Mouse (Mus musculus): ENCODE data around the gene Pcca. TPM values are rescaled to one million over a fixed set of nuclear protein-coding genes. Genes with fewer than 3 reads are reported as not detected.

The Pcca gene
- polyA plus RNA-seq, 1 experiment, result 4.8 TPM

DNA sequence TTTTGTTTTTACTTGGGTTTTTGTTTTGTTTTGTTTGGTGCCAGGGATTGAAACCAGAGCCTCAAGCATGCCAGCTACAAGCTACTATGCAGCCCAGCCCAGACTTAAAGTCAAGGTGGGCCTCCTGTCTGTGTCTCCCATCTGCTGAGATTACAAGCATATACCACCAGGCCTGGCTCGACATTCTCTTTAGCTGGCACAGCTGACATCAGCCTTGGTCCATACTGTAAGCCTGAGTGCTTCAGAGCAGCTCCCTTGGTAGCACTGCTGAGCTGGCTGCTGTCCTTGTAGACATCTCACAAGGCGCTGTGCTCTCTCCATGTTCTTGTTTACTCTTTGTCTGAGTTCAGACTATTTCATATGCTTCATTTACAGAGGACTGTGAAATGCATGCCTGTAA is 302.9 kb downstream of the Pcca start:
- no peak overlapping the region for H3K27ac ChIP-seq (ENCODE audit: insufficient read depth, low read length)
- DNase-seq (ENCODE audit: low read depth in 1 of 2, low spot score in 2 of 2), result no peak
- no peak for TF ChIP-seq POLR2A (IDR thresholded peaks at IDR 0.05; ENCODE audit: low read depth, low read length)
- TF ChIP-seq CTCF (IDR thresholded peaks at IDR 0.05; ENCODE audit: extremely low read depth, insufficient read depth, insufficient read length, insufficient replicate concordance), result no peak
- no peaks in the 10 kb centered on the region for H3K4me1 ChIP-seq (ENCODE audit: control insufficient read depth, insufficient read depth, insufficient read length)
- H3K36me3 ChIP-seq (ENCODE audit: control insufficient read depth, insufficient read depth, low read length), result no peaks in the 10 kb centered on the region
- no peaks in the 10 kb centered on the region for H3K27me3 ChIP-seq (ENCODE audit: control insufficient read depth, insufficient read depth, low read length)
- H3K4me3 ChIP-seq (ENCODE audit: extremely low read depth, insufficient read depth, insufficient read length), result no peak overlapping the region
- 76% methylated on average over 2 of the region's 2 CpGs for WGBS

DNA sequence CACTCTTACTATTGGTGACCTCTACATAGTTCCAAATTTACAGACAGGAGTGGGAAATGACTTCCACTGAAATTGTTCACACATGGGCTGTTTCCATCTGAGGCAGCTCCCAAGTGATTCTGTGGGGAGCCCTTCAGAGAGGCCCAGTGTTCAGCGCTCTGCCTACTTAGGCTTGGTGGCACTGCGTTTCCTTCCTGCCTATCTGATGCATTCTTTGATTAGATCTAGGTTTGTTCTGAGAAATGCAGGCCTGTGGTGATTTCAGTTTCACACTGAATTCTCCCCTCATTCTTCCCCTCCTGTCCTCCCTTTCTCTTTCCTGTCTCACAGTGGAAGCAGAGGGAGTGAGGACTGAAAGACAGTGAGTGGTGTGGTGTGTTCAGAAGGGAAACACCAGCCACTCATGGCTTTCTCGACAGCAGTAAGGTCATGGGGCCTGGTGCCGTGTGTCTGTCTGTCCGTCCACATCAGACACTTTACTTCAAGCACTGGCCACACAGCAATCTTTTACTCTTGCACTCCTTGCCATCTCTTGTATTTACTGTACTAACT is 318.5 kb downstream of the Pcca start:
- Histone ChIP-seq H3K27ac (ENCODE audit: insufficient read depth, low read length) (peak overlapping the region; percentile 75), H3K4me3 (ENCODE audit: extremely low read depth, insufficient read depth, insufficient read length) (no peak overlapping the region), H3K4me1 (ENCODE audit: control insufficient read depth, insufficient read depth, insufficient read length) (no peaks in the 10 kb centered on the region), H3K27me3 (ENCODE audit: control insufficient read depth, insufficient read depth, low read length) (no peaks in the 10 kb centered on the region), H3K36me3 (ENCODE audit: control insufficient read depth, insufficient read depth, low read length) (no peaks in the 10 kb centered on the region)
- WGBS, result 31% methylated on average over 5 of the region's 5 CpGs
- DNase-seq (ENCODE audit: low read depth in 1 of 2, low spot score in 2 of 2), result no peak
- TF ChIP-seq CTCF (IDR thresholded peaks at IDR 0.05; ENCODE audit: extremely low read depth, insufficient read depth, insufficient read length, insufficient replicate concordance), result no peak
- no peak for TF ChIP-seq POLR2A (IDR thresholded peaks at IDR 0.05; ENCODE audit: low read depth, low read length)

DNA sequence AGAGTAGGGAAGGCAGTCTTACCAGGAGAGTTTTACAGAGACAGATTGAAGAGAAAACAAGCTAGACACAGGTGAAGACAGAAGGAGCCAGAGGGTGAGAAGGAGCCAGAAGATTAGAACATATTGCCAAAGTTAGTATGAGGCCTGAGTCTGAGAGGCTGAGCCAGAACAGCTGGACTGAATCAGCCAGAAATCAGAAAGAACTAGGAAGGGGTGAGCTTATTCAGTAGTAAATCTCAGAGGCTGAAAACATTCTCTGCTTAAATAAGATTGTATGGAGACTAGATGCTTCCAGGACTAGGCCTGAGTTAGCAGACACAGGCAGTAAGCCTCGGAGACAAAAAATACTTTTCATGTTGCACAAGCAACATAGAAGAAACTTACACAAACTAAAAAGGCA is 325.7 kb downstream of the Pcca start:
- WGBS, result 97% methylated on average over 1 of the region's 1 CpGs
- Histone ChIP-seq H3K36me3 (ENCODE audit: control insufficient read depth, insufficient read depth, low read length) (no peaks in the 10 kb centered on the region), H3K27ac (ENCODE audit: insufficient read depth, low read length) (no peak overlapping the region), H3K4me3 (ENCODE audit: extremely low read depth, insufficient read depth, insufficient read length) (no peak overlapping the region), H3K4me1 (ENCODE audit: control insufficient read depth, insufficient read depth, insufficient read length) (no peaks in the 10 kb centered on the region), H3K27me3 (ENCODE audit: control insufficient read depth, insufficient read depth, low read length) (no peaks in the 10 kb centered on the region)
- no peak for DNase-seq (ENCODE audit: low read depth in 1 of 2, low spot score in 2 of 2)
- TF ChIP-seq CTCF (IDR thresholded peaks at IDR 0.05; ENCODE audit: extremely low read depth, insufficient read depth, insufficient read length, insufficient replicate concordance), result no peak
- no peak for TF ChIP-seq POLR2A (IDR thresholded peaks at IDR 0.05; ENCODE audit: low read depth, low read length)

DNA sequence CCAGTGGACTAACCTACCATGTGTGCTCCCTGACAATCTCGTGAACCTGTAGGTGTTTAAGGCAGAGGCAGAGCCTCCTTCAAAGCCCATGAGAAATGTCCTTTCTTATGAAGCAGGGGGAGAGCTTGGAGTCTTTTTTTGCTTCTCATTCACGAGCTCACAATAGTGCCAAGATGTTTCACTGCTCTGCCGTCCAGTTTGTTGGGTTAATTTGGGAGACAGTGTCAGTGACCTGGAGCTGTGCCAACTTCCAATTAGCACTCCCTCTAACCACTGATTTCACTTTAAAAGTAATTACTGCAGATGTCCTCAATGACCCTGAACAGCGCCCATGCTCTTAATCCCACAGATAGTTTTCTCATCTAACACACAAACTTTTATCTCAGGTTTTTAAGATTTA is 328.5 kb downstream of the Pcca start:
- H3K4me1 ChIP-seq (ENCODE audit: control insufficient read depth, insufficient read depth, insufficient read length), result no peaks in the 10 kb centered on the region
- no peak for TF ChIP-seq CTCF (IDR thresholded peaks at IDR 0.05; ENCODE audit: extremely low read depth, insufficient read depth, insufficient read length, insufficient replicate concordance)
- no peak for TF ChIP-seq POLR2A (IDR thresholded peaks at IDR 0.05; ENCODE audit: low read depth, low read length)
- H3K27ac ChIP-seq (ENCODE audit: insufficient read depth, low read length), result no peak overlapping the region
- WGBS, result 77% methylated on average over 4 of the region's 4 CpGs
- DNase-seq (ENCODE audit: low read depth in 1 of 2, low spot score in 2 of 2), result no peak
- no peaks in the 10 kb centered on the region for H3K36me3 ChIP-seq (ENCODE audit: control insufficient read depth, insufficient read depth, low read length)
- H3K4me3 ChIP-seq (ENCODE audit: extremely low read depth, insufficient read depth, insufficient read length), result no peak overlapping the region
- H3K27me3 ChIP-seq (ENCODE audit: control insufficient read depth, insufficient read depth, low read length), result no peaks in the 10 kb centered on the region

DNA sequence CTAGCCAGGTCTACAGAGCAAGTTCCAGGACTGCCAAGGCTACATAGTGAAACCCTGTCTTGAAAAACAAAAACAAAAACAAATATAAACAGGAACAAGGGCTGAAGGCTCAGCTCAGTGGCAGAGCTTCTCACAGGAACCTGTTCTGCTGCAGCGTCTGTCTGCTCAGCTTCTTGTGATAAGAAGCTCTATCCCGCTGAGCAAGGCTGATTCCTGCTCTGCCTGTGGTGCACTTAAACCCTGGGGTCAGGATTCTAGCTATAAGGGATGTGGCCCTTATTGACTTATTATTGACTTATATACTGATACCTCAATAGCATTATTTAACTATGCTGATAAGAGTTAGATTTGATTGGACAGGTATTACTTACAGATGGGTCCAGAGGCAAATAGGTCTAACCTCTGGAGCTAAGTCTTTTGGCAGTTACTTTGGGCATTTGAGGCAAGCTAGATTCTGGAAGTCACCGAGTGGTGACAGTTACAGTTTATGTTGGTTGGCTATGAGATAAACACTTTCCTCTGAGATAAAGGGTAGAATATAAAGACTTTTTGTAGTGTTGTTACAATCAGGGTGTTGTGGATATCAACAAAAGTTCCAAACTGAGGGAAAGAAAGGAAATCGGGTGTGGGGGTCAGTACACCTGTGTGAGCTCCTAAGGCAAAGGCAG is 331.5 kb downstream of the Pcca start:
- Histone ChIP-seq H3K4me1 (ENCODE audit: control insufficient read depth, insufficient read depth, insufficient read length) (no peaks in the 10 kb centered on the region), H3K4me3 (ENCODE audit: extremely low read depth, insufficient read depth, insufficient read length) (no peak overlapping the region), H3K27me3 (ENCODE audit: control insufficient read depth, insufficient read depth, low read length) (no peaks in the 10 kb centered on the region), H3K36me3 (ENCODE audit: control insufficient read depth, insufficient read depth, low read length) (no peaks in the 10 kb centered on the region), H3K27ac (ENCODE audit: insufficient read depth, low read length) (no peak overlapping the region)
- DNase-seq (ENCODE audit: low read depth in 1 of 2, low spot score in 2 of 2), result no peak
- WGBS, result 82% methylated on average over 4 of the region's 4 CpGs
- TF ChIP-seq CTCF (IDR thresholded peaks at IDR 0.05; ENCODE audit: extremely low read depth, insufficient read depth, insufficient read length, insufficient replicate concordance), result no peak

DNA sequence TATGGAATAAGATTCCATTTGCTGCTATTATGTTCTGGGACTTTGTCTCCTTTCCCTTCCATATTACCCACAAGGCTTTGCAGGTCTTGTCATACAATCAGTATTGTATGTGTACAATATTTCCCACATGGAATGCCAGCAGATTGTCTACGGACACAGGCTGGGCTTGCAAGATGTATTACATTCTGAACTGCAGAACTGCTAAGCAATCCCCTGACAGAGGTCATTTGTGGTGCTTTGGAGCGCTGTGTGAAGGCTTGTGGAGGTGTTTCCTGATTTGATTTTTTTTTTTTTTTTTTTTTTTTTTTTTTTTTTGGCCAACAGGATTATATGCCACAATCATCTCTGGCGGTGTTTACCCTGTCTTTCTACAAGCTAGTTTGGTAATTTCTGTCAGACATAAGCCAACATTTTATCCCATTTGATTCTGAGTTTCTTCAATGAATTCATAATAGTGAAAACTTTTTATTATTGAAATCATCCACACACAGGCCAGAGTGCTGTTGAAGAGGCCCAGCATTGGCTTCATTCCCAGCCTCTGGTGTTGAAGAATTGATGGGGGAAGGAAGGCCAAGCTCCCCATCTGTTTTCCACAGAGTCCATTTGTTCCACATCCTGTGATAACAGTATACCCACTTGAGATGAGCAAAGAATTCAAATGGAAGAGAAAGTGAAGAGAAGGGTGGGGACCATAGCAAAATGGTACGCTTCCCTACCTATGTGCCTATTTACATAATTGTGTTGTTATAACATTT is 333.6 kb downstream of the Pcca start:
- Histone ChIP-seq H3K27me3 (ENCODE audit: control insufficient read depth, insufficient read depth, low read length) (no peaks in the 10 kb centered on the region), H3K4me1 (ENCODE audit: control insufficient read depth, insufficient read depth, insufficient read length) (no peaks in the 10 kb centered on the region), H3K36me3 (ENCODE audit: control insufficient read depth, insufficient read depth, low read length) (no peaks in the 10 kb centered on the region), H3K27ac (ENCODE audit: insufficient read depth, low read length) (no peak overlapping the region), H3K4me3 (ENCODE audit: extremely low read depth, insufficient read depth, insufficient read length) (no peak overlapping the region)
- 91% methylated on average over 4 of the region's 4 CpGs for WGBS
- TF ChIP-seq CTCF (IDR thresholded peaks at IDR 0.05; ENCODE audit: extremely low read depth, insufficient read depth, insufficient read length, insufficient replicate concordance) (no peak), POLR2A (IDR thresholded peaks at IDR 0.05; ENCODE audit: low read depth, low read length) (no peak)
- no peak for DNase-seq (ENCODE audit: low read depth in 1 of 2, low spot score in 2 of 2)

DNA sequence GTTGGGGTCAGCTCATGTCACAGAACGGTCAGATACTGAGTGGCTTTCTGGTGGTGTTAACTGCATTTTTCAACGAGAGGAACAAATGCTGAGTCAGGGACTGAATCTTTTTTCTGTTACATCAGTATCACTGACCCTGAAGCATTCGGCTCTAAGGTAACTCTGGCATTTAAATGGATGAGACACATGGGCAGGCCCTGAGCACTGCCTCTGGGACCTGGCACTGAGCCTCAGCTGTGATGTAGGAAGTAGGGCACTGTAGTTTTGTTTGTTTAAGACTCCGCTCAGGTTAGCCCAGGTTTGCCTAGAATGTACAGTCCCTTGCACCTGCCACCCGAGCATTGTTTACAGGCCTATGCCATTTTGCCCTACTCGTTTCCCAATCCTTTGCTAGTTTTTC is 335.7 kb downstream of the Pcca start:
- H3K4me1 ChIP-seq (ENCODE audit: control insufficient read depth, insufficient read depth, insufficient read length), result no peaks in the 10 kb centered on the region
- WGBS, result 86% methylated on average over 6 of the region's 6 CpGs
- H3K4me3 ChIP-seq (ENCODE audit: extremely low read depth, insufficient read depth, insufficient read length), result no peak overlapping the region
- no peak overlapping the region for H3K27ac ChIP-seq (ENCODE audit: insufficient read depth, low read length)
- TF ChIP-seq CTCF (IDR thresholded peaks at IDR 0.05; ENCODE audit: extremely low read depth, insufficient read depth, insufficient read length, insufficient replicate concordance) (no peak), POLR2A (IDR thresholded peaks at IDR 0.05; ENCODE audit: low read depth, low read length) (no peak)
- DNase-seq (ENCODE audit: low read depth in 1 of 2, low spot score in 2 of 2), result no peak
- H3K36me3 ChIP-seq (ENCODE audit: control insufficient read depth, insufficient read depth, low read length), result no peaks in the 10 kb centered on the region
- H3K27me3 ChIP-seq (ENCODE audit: control insufficient read depth, insufficient read depth, low read length), result no peaks in the 10 kb centered on the region
